Mouse (Mus musculus) gastrocnemius, postnatal 10 days (tissue): Measurements from ENCODE around the gene Il1rl1. TPM values are rescaled to one million over a fixed set of nuclear protein-coding genes. Genes with fewer than 3 reads are reported as not detected.

Experiments
- DNase-seq: peaks from one replicate; pipeline ENCODE4 v3.0.0; 2021; ENCODE audit warnings: mixed read lengths
- total RNA-seq, 2 experiments: library from RNA; stranded (reverse); gene quantifications; 2 replicates each; pipeline ENCODE4 v1.2.3; 2021

Il1rl1 gene
- total RNA-seq, 2 experiments from 2014 or later, result 1.8 to 3.1 TPM

DNA sequence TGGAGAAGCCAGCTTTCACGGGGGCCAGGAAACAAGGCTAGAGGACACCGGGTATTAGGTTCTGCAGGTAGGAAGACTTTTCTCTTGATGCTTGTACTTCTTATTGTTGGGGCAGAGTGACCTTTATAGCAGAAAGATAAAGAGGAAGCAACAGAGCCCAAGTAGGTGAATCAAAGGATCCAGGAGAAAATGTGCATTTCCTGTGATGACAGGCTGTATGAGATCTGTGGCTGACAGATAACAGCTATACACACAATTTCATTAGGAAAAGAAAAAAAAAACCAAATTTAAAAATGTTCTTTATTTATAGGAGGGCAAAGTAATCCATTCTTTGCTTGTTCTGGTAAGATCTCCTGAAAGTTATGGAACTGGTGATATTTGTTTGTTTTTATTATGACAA lies 8.0 kb downstream of the Il1rl1 start:
- no peak for DNase-seq

GRCm38 (mm10) chr1:40439504-40439903 lies 10.1 kb downstream of the Il1rl1 start:
- DNase-seq, result no peak

- DNase-seq, result no peak
Measured at GRCm38 (mm10) chr1:40444800-40445199, 15.4 kb downstream of the Il1rl1 start.

DNA sequence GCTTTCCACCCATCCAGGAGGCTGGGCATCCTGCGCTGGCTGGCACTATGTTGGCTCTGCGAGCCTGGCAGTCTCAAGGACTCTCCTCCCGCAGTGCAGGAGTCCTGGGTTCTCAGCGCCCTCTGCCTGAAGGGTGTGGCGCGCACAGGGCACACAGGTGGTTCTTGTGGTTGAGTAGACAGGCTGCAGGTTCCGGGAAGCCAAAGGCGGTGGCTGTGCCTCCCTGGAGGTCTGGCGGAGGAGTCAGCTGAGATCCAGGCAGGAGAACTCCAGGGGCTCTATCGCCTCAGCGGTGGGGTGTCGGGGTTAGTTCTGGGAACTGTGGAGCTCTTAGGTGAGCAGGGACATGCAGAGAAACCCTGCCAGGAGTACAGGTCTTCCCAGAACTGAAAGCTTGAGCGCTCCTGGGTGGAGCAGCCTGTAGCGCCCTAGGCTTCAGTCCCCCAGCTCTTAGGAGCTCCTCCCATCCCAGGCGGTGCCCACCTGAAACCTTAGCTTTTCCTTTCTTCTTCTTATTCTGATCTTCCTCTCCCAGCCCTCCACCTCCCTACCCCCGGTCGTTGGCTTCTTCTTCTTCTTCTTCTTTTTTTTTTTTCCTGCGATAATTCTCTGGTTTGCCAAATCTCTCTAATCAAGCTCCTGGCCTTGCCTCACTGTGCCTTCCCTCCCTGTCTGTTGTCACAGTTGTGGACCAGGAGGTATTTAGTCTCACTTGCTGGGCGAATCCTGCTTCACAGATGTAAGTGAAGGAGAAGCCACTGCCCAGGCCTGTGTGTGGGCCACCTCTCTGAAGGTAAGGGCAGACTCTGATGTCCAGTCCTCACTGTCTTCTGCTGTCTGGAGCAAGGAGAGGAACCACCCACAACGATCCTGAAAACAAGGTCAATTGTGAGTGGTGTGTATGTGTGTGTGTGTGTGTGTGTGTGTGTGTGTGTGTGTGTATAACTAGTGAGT lies 36.4 kb downstream of the Il1rl1 start, which contains the start of gene Il18r1:
Il18r1 (plus strand) TSS at position 76 of the 954 bp plus-strand sequence.
- DNase-seq, result no peak

DNA sequence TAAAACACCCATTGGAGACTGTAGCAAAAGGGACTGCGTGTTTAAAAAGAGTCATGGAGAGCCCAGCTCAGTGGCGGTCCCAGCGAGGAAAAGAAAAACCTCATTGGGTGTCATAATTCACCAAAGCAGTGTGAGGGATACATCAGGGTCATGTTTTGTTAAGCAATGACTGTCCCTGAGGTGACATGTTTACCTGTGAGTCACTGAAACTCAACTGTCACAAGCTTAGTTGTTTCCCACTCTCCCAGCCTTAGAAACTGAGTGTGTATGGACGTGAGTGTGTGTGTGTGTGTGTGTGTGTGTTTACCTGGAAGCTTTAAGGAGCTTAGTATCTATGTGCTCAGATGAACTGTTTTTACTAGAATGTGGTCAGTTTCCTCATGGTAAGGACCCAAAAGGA lies 37.9 kb downstream of the Il1rl1 start:
- no peak for DNase-seq

GRCm38 (mm10) chr1:40468805-40469204 lies 39.4 kb downstream of the Il1rl1 start:
- DNase-seq, result no peak

- DNase-seq, result no peak
Measured at GRCm38 (mm10) chr1:40469900-40470299, 40.5 kb downstream of the Il1rl1 start.

- no peak for DNase-seq
Measured at GRCm38 (mm10) chr1:40472401-40472800, 43.0 kb downstream of the Il1rl1 start.

- no peak for DNase-seq
Measured at GRCm38 (mm10) chr1:40473640-40474039, 44.3 kb downstream of the Il1rl1 start.

GRCm38 (mm10) chr1:40474336-40474735 lies 45.0 kb downstream of the Il1rl1 start:
- no peak for DNase-seq

GRCm38 (mm10) chr1:40475697-40476096 lies 46.3 kb downstream of the Il1rl1 start:
- DNase-seq, result no peak

DNA sequence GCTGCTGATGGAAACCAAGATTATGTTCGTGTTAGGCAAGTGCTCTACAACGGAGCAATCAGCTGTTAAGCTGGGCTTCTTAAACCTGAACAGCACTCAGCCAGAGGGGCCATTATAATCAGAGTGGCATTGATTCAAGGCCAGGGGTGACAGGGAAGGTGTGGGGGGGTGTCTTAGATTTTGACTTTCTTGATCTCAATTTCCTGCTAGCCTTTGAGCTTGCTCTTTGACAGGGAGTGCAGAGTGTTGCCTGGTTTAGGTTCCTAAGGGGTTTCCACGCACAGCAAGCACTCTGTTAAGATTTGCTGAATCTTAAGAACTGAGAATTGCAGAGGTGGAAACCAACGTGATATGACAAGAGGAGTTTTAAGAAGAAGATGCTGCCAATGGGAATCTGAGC lies 47.4 kb downstream of the Il1rl1 start:
- DNase-seq, result no peak

- DNase-seq, result no peak
Measured at GRCm38 (mm10) chr1:40479505-40479923, 50.1 kb downstream of the Il1rl1 start.

- DNase-seq, result no peak
Measured at GRCm38 (mm10) chr1:40494594-40494993, 65.2 kb downstream of the Il1rl1 start.

- DNase-seq, result no peak
Measured at GRCm38 (mm10) chr1:40499708-40500107, 70.3 kb downstream of the Il1rl1 start.

DNA sequence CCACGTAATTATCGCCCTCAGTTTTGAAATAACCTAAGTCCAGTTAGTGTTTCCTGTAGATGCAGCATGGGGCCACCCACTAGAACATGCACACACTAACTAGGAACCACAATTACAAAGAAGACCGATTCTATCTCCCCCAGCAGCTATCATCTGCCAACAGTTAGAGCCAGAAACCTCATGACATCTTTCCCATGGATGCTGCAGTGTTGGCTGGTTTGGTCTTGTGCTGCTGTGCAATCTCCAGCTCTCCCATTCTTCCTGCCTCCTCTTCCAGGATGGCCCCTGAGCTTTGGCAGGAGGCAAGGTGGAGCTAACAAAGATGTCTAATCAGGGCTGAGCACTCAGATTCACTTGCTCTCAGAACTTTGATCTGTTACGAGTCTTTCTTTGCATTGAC lies 71.8 kb downstream of the Il1rl1 start:
- DNase-seq, result no peak

GRCm38 (mm10) chr1:40501546-40502398 lies 72.4 kb downstream of the Il1rl1 start:
- no peak for DNase-seq

DNA sequence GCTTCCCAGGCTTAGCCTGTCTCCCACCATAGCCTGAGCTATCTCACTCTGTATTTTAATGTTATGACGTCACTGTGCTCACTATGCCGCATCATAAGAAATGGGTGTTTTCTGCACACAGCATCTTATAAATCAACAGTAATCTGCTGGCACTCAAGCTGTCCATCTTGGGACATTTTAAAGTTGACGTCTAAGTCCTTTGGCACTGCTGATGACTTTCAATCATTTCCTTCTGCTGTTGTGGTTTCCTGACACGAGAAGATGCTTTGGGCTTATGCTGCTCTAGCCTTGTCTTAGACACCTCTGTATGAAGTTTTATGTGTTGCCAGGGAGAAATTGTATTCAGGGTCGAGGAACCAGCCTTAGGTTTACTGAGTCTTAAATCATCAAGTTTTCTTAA lies 75.2 kb downstream of the Il1rl1 start:
- no peak for DNase-seq

Other genes with a start within 250 kb of the Il1rl1 start
- 1 to 10 TPM; 5.5 to 5.7 TPM for gene Il1r1, start 204.5 kb upstream of the Il1rl1 start, total RNA-seq
- gene Il1rl2, start 105.0 kb upstream of the Il1rl1 start, total RNA-seq, result 1 to 10 TPM; 5.9 to 6.4 TPM
- gene Il18r1, start 36.0 kb downstream of the Il1rl1 start, total RNA-seq, result under 1 TPM in 1 of 2 experiments, not detected in 1; 0.09 TPM
- gene Il18rap, start 85.8 kb downstream of the Il1rl1 start, total RNA-seq, result under 1 TPM; 0.29 to 0.42 TPM
- under 1 TPM; 0.14 to 0.38 TPM for gene Slc9a4, start 150.5 kb downstream of the Il1rl1 start, total RNA-seq